8 mouse cellular contexts compared by ENCODE assay signal in the genomic region with DNA sequence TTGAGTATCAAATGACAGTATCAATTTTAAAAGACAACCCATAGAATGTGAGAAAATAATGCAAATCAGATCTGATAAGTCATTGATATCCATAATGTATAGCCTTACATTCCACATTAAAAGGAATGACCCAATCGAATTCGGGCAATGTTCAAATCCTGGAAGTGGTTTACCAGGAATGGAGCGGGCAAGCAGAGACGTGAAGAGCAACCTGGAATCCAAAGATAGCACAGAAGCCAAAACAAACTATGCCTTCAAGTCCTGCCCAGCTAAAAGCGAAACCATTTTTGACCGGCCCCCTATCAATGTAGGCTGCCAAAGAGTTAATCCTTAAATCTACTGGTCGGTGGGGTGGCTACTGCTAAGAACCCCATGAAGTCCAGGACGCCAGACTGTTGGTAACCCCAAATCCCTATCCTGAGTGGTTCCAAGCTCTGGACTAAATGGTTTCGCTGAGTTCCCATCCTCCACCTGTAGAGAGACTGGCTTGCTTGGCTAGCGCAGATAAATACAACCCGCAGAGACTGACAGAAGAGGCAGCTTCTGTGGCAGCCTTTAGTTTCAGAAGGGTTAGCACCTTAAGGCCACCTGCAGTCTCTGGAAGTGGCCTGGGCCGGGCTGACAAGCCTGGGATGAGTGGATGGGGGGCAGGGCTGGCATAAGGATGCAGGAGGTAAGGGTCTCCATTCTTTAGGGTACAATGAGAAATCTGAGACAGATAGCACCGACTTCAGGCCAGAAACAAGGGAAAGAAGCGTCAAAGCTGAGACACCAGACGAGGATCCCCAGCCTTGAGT. TPM values are rescaled to one million over a fixed set of nuclear protein-coding genes. Genes with fewer than 3 reads are reported as not detected.
DNase-seq lines count a peak whose midpoint lies in the region; ATAC-seq and TF ChIP-seq lines count a peak whose summit lies in the region.

No protein-coding gene starts in this region.

- H3K4me1 ChIP-seq in heart, embryonic 14.5 days (ENCODE audit: control insufficient read depth in 2 of 2, insufficient read depth in 2 of 2, low read length in 2 of 2): peaks cover 9 to 16% of the 10 kb centered on the region in 2 experiments
- peaks cover 3% of the 10 kb centered on the region; the same call in 1 of the 2 replicates for H3K4me1 ChIP-seq in heart, adult 2 months (ENCODE audit: control insufficient read depth, insufficient read depth, low read length)
- peaks cover 46% of the 10 kb centered on the region for H3K4me1 ChIP-seq in hindbrain, embryonic 13.5 days (replicated peaks)
- H3K4me1 ChIP-seq in midbrain, embryonic 13.5 days (replicated peaks): peaks cover 49% of the 10 kb centered on the region

- H3K4me2 ChIP-seq in heart, embryonic 14.5 days (ENCODE audit: low read length): peak overlapping the region; percentile 75
- H3K4me2 ChIP-seq in hindbrain, embryonic 13.5 days: peak overlapping the region; percentile 97
- H3K4me2 ChIP-seq in midbrain, embryonic 13.5 days (replicated peaks): peak overlapping the region; percentile 96

- H3K4me3 ChIP-seq in heart, embryonic 14.5 days (ENCODE audit: control insufficient read depth in 1 of 2, insufficient read depth in 1 of 2, low read depth in 1 of 2, low read length in 2 of 2): peak overlapping the region; percentile 26 to 30
- H3K4me3 ChIP-seq in heart, adult 2 months: no peak overlapping the region
- peak overlapping the region; percentile 83 for H3K4me3 ChIP-seq in hindbrain, embryonic 13.5 days
- peak overlapping the region; percentile 89 for H3K4me3 ChIP-seq in midbrain, embryonic 13.5 days (replicated peaks)

- no peak for TF ChIP-seq CTCF in heart, adult 2 months (IDR thresholded peaks at IDR 0.05)

- intact Hi-C loops in heart, adult 2 months (cut with DNase I): no loop called here

- no peak overlapping the region for H3K27ac ChIP-seq in heart, embryonic 14.5 days (replicated peaks in 1 of 2; ENCODE audit: control insufficient read depth in 1 of 2, insufficient read depth in 1 of 2, low read depth in 2 of 2, low read length in 2 of 2)
- no peak overlapping the region for H3K27ac ChIP-seq in heart, adult 2 months
- peak overlapping the region; percentile 98 for H3K27ac ChIP-seq in hindbrain, embryonic 13.5 days
- H3K27ac ChIP-seq in midbrain, embryonic 13.5 days: peak overlapping the region; percentile 97

- no peak for TF ChIP-seq POLR2A in heart, adult 2 months (IDR thresholded peaks at IDR 0.05; ENCODE audit: insufficient read depth, low read depth, low read length)

- ATAC-seq in heart, embryonic 14.5 days (ENCODE audit: insufficient number of reproducible peaks, insufficient read depth, low FRiP score, low read depth): no peak
- ATAC-seq in hindbrain, embryonic 13.5 days (ENCODE audit: low FRiP score): peak; percentile 36
- peak; percentile 66; the same call in 1 of the 2 replicates for ATAC-seq in midbrain, embryonic 13.5 days

- no peak overlapping the region for H3K9ac ChIP-seq in heart, embryonic 14.5 days (ENCODE audit: low read length)
- no peak overlapping the region for H3K9ac ChIP-seq in heart, adult 2 months (ENCODE audit: low read depth, low read length)
- H3K9ac ChIP-seq in hindbrain, embryonic 13.5 days: peak overlapping the region; percentile 94
- H3K9ac ChIP-seq in midbrain, embryonic 13.5 days (replicated peaks): peak overlapping the region; percentile 72

- H3K9me3 ChIP-seq in heart, embryonic 14.5 days (ENCODE audit: control insufficient read depth, low read length): no peaks in the 10 kb centered on the region
- no peaks in the 10 kb centered on the region for H3K9me3 ChIP-seq in hindbrain, embryonic 13.5 days
- no peaks in the 10 kb centered on the region for H3K9me3 ChIP-seq in midbrain, embryonic 13.5 days

- TF ChIP-seq EP300 in heart, adult 2 months (IDR thresholded peaks at IDR 0.05; ENCODE audit: insufficient read depth, low read depth, low read length): no peak

- WGBS in heart, embryonic 14.5 days: 15% methylated on average over 15 of the region's 15 CpGs
- WGBS in heart, adult 2 months: 15% methylated on average over 15 of the region's 15 CpGs
- 24% methylated on average over 15 of the region's 15 CpGs for WGBS in hindbrain, embryonic 13.5 days
- WGBS in midbrain, embryonic 13.5 days: 19% methylated on average over 15 of the region's 15 CpGs

- H3K36me3 ChIP-seq in heart, embryonic 14.5 days (ENCODE audit: control insufficient read depth, insufficient read depth, low read length): no peaks in the 10 kb centered on the region
- H3K36me3 ChIP-seq in heart, adult 2 months (ENCODE audit: control insufficient read depth, insufficient read depth, low read length): no peaks in the 10 kb centered on the region
- H3K36me3 ChIP-seq in hindbrain, embryonic 13.5 days: no peaks in the 10 kb centered on the region
- no peaks in the 10 kb centered on the region for H3K36me3 ChIP-seq in midbrain, embryonic 13.5 days

- no peak for DNase-seq in heart, adult 2 months
- DNase-seq in R1 (ENCODE audit: low read depth, low spot score): peak; percentile 54
- DNase-seq in thymus, adult 18-20 months: no peak
- no peak for DNase-seq in yolk sac, embryonic 10.5 days (ENCODE audit: low spot score)
- DNase-seq in natural killer cell, adult 2 months (ENCODE audit: low spot score in 2 of 2): no peak

- H3K79me2 ChIP-seq in heart, adult 2 months (replicated peaks; ENCODE audit: control insufficient read depth, insufficient read depth, low read length): no peaks in the 10 kb centered on the region

- H3K27me3 ChIP-seq in heart, embryonic 14.5 days (ENCODE audit: control insufficient read depth, insufficient read depth, low read length): peaks cover 24% of the 10 kb centered on the region
- H3K27me3 ChIP-seq in heart, adult 2 months (ENCODE audit: control insufficient read depth, insufficient read depth, low read length): peaks cover 2% of the 10 kb centered on the region; the same call in 1 of the 2 replicates
- H3K27me3 ChIP-seq in hindbrain, embryonic 13.5 days: no peaks in the 10 kb centered on the region
- H3K27me3 ChIP-seq in midbrain, embryonic 13.5 days: 0 out of 2 replicates have a peak, but pooled peaks cover 4% of the 10 kb centered on the region

RNA-seq across cellular contexts. Expression of a gene that starts 0.6 kb away (rescaled TPM):
- 0.81 and 1.2 TPM in 2 replicates for polyA plus RNA-seq in heart, embryonic 14.5 days (2014; fragmentation: Nextera tagmentation; extraction: Ambion mirVana)
- under 1 TPM in 1 of 2 experiments, not detected in 1; 0.66 TPM for total RNA-seq in heart, adult 2 months (2021)
- polyA plus RNA-seq in heart, adult 2 months (2012; rRNA removed): 0.23 and 0.32 TPM in 2 replicates
- 135 and 144 TPM in 2 replicates for polyA plus RNA-seq in hindbrain, embryonic 13.5 days (2015; fragmentation: Nextera tagmentation; extraction: Ambion mirVana)
- polyA plus RNA-seq in midbrain, embryonic 13.5 days (2015; fragmentation: Nextera tagmentation; extraction: Ambion mirVana): 131 and 153 TPM in 2 replicates

RNA-seq across cellular contexts. Expression of a gene that starts 15.1 kb away (rescaled TPM):
- polyA plus RNA-seq in heart, embryonic 14.5 days (2014; fragmentation: Nextera tagmentation; extraction: Ambion mirVana): 266 and 295 TPM in 2 replicates
- total RNA-seq in heart, adult 2 months (2021): 100 to 1,000 TPM; 196 to 213 TPM
- 307 and 331 TPM in 2 replicates for polyA plus RNA-seq in heart, adult 2 months (2012; rRNA removed)
- 139 and 147 TPM in 2 replicates for polyA plus RNA-seq in hindbrain, embryonic 13.5 days (2015; fragmentation: Nextera tagmentation; extraction: Ambion mirVana)
- 141 and 154 TPM in 2 replicates for polyA plus RNA-seq in midbrain, embryonic 13.5 days (2015; fragmentation: Nextera tagmentation; extraction: Ambion mirVana)

RNA-seq across cellular contexts. Expression of a gene that starts 26.6 kb away (rescaled TPM):
- 5.6 and 11.8 TPM in 2 replicates for polyA plus RNA-seq in heart, embryonic 14.5 days (2014; fragmentation: Nextera tagmentation; extraction: Ambion mirVana)
- 10 to 100 TPM in 1 of 2 experiments, under 1 TPM in 1; 0.42 to 10.3 TPM for total RNA-seq in heart, adult 2 months (2021)
- polyA plus RNA-seq in heart, adult 2 months (2012; rRNA removed): 0.91 and 4.4 TPM in 2 replicates
- 4.4 and 5.0 TPM in 2 replicates for polyA plus RNA-seq in hindbrain, embryonic 13.5 days (2015; fragmentation: Nextera tagmentation; extraction: Ambion mirVana)
- polyA plus RNA-seq in midbrain, embryonic 13.5 days (2015; fragmentation: Nextera tagmentation; extraction: Ambion mirVana): 4.3 and 4.8 TPM in 2 replicates

RNA-seq across cellular contexts. Expression of a gene that starts 37.5 kb away (rescaled TPM):
- 182 and 190 TPM in 2 replicates for polyA plus RNA-seq in heart, embryonic 14.5 days (2014; fragmentation: Nextera tagmentation; extraction: Ambion mirVana)
- 10 to 100 TPM; 83.4 to 86.9 TPM for total RNA-seq in heart, adult 2 months (2021)
- polyA plus RNA-seq in heart, adult 2 months (2012; rRNA removed): 118 and 119 TPM in 2 replicates
- 76.5 and 77.3 TPM in 2 replicates for polyA plus RNA-seq in hindbrain, embryonic 13.5 days (2015; fragmentation: Nextera tagmentation; extraction: Ambion mirVana)
- polyA plus RNA-seq in midbrain, embryonic 13.5 days (2015; fragmentation: Nextera tagmentation; extraction: Ambion mirVana): 57.4 and 61.8 TPM in 2 replicates

RNA-seq across cellular contexts. Expression of a gene that starts 54.8 kb away (rescaled TPM):
- polyA plus RNA-seq in heart, embryonic 14.5 days (2014; fragmentation: Nextera tagmentation; extraction: Ambion mirVana): 4.6 and 7.9 TPM in 2 replicates
- 1 to 10 TPM; 3.8 to 3.9 TPM for total RNA-seq in heart, adult 2 months (2021)
- polyA plus RNA-seq in heart, adult 2 months (2012; rRNA removed): 7.7 and 8.3 TPM in 2 replicates
- 15.9 and 17.1 TPM in 2 replicates for polyA plus RNA-seq in hindbrain, embryonic 13.5 days (2015; fragmentation: Nextera tagmentation; extraction: Ambion mirVana)
- polyA plus RNA-seq in midbrain, embryonic 13.5 days (2015; fragmentation: Nextera tagmentation; extraction: Ambion mirVana): 10.9 and 18.4 TPM in 2 replicates

Comparison
In these comparisons a context has a peak if more than half of its experiments do, and no peak if none do; other contexts are left out.
1. H3K27ac ChIP-seq: peak in hindbrain, embryonic 13.5 days (single experiment) and midbrain, embryonic 13.5 days (single experiment); none in heart, embryonic 14.5 days (0 of 2) and heart, adult 2 months (single experiment).
2. H3K9ac ChIP-seq: peak in hindbrain, embryonic 13.5 days (single experiment) and midbrain, embryonic 13.5 days (single experiment); none in heart, embryonic 14.5 days (single experiment) and heart, adult 2 months (single experiment).
3. RNA of a gene that starts 0.6 kb away (polyA plus RNA-seq): 131 to 153 TPM in midbrain, embryonic 13.5 days and 135 to 144 TPM in hindbrain, embryonic 13.5 days; 0.81 to 1.2 TPM in heart, embryonic 14.5 days and 0.23 to 0.32 TPM in heart, adult 2 months; every median in the first group is over 10 times any median in the second.
4. Peak in every context shown above with its lines, with median percentiles within 50 percentile points of each other: H3K4me2 ChIP-seq.